Mouse (Mus musculus) macrophage (primary cell): Measurements from ENCODE around the gene Tmem126a. TPM values are rescaled to one million over a fixed set of nuclear protein-coding genes. Genes with fewer than 3 reads are reported as not detected.
A peak's percentile ranks its signal among the peaks of the same experiment; 100 is the strongest.

Experiments used
- H3K27ac ChIP-seq: fragments of 350-480 bp; formaldehyde crosslinking; 2 replicates; pipeline ENCODE4 v1.9.0; 2021
- H3K36me3 ChIP-seq: fragments of 350-480 bp; formaldehyde crosslinking; 2 replicates; pipeline ENCODE4 v1.9.0; 2021; ENCODE audit errors: inconsistent target
- H3K4me3 ChIP-seq: fragments of 350-480 bp; formaldehyde crosslinking; 2 replicates; pipeline ENCODE4 v1.9.0; 2021; ENCODE audit errors: inconsistent target
- H3K79me2 ChIP-seq: fragments of 350-480 bp; formaldehyde crosslinking; 2 replicates; pipeline ENCODE4 v1.9.0; 2021; ENCODE audit errors: inconsistent target
- WGBS: methylation state at CpG from one replicate; pipeline ENCODE4 v1.1.7; 2026; ENCODE audit warnings: inconsistent platforms; ENCODE audit not compliant: missing documents; 5-methylcytosine and 5-hydroxymethylcytosine counted together
- polyA plus RNA-seq: library from polyadenylated mRNA; stranded (reverse); fragments of 250-400 nt; gene quantifications from 3 replicates; pipeline ENCODE4 v1.2.4, GENCODE M21; 2018; ENCODE audit warnings: inconsistent platforms
- total RNA-seq, 78 experiments: library from RNA; depleted of rRNA; stranded (reverse); fragments of 250-400 nt; gene quantifications; 1 replicate in 9 of 78; 2 replicates in 24 of 78; 3 replicates in 43 of 78; 4 replicates in 2 of 78; pipeline ENCODE4 v1.2.4; 2018; ENCODE audit warnings: inconsistent platforms in 56 of 78

The Tmem126a gene
- 10 to 100 TPM in 9 of 26 experiments, 1 to 10 TPM in 15, not detected in 2; 1.1 to 32.0 (median 8.8) TPM for total RNA-seq (2018; cell fraction: chromatin; rRNA removed)
- total RNA-seq (2018; cell fraction: cytosol; rRNA removed), result 10 to 100 TPM; 36.1 to 94.0 (median 60.1) TPM
- total RNA-seq (2018; cell fraction: nucleus; rRNA removed), result 10 to 100 TPM in 18 of 26 experiments, 1 to 10 TPM in 8; 3.0 to 37.0 (median 12.6) TPM
- 51.6 to 90.6 TPM (median 59.9 TPM) in 3 replicates for polyA plus RNA-seq

DNA sequence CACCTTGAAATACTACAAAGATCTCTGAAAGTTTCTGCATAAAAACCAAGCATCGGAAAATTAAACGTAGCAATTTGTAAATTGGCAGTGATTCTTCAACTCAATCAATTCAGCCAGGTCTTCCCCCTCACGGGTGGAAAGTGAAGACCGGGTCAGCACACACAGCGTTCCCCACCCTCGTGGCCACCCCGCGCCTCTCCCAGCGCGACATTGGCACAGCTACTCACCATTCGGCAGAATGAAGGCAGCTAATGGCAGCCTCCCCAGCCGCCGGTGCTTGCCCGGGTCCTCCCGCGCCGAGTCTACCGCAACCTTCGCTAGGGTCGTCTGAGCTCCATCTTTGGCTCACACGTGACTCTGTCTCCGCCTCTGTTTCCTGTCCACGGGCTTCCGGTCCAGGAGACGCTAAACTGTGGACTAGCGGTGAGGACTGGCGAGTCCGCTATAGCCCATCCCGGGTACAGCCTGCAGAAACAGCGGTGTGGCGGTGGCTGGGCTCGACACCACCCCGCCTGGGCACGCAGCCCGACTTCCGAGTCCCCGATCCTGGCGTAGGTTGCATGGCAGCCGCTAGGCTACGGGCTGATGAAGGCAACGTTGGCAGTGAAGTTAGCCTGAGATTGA is at the start of gene Tmem126a:
Gene Tmem126a (minus strand): TSS at position 385 of the 624 bp plus-strand sequence.
- Histone ChIP-seq H3K27ac (peak within 1 kb of the TSS; percentile 82), H3K36me3 (no peaks in the 10 kb centered on the region; the same call in 1 of the 2 replicates), H3K79me2 (peaks cover 42% of the 10 kb centered on the region), H3K4me3 (peak within 1 kb of the TSS; percentile 83)
- under 1% methylated on average over 41 of the region's 41 CpGs for WGBS

DNA sequence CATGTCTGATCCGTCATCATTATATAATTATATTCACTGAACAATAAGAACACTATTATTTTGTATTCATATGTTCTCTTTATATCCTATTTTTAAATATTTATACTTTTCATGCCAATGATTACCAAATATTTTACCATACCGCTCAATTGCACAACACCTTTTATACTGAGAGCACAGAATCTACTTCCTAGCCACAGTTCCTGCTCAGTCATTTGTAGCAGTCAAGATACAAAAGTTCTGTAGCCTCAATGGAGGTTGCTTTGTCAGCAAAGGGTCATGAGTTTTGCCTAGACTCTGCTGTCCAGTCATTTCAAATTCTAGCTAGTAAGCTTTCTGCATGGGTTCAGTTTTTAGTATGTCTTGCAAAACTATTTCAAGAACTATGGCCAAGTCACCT is 25.6 kb upstream of the Tmem126a start:
- H3K4me3 ChIP-seq, result no peak overlapping the region
- 78% methylated on average over 2 of the region's 2 CpGs for WGBS
- no peaks in the 10 kb centered on the region for H3K36me3 ChIP-seq
- H3K27ac ChIP-seq, result peak overlapping the region; percentile 38
- H3K79me2 ChIP-seq, result no peaks in the 10 kb centered on the region

DNA sequence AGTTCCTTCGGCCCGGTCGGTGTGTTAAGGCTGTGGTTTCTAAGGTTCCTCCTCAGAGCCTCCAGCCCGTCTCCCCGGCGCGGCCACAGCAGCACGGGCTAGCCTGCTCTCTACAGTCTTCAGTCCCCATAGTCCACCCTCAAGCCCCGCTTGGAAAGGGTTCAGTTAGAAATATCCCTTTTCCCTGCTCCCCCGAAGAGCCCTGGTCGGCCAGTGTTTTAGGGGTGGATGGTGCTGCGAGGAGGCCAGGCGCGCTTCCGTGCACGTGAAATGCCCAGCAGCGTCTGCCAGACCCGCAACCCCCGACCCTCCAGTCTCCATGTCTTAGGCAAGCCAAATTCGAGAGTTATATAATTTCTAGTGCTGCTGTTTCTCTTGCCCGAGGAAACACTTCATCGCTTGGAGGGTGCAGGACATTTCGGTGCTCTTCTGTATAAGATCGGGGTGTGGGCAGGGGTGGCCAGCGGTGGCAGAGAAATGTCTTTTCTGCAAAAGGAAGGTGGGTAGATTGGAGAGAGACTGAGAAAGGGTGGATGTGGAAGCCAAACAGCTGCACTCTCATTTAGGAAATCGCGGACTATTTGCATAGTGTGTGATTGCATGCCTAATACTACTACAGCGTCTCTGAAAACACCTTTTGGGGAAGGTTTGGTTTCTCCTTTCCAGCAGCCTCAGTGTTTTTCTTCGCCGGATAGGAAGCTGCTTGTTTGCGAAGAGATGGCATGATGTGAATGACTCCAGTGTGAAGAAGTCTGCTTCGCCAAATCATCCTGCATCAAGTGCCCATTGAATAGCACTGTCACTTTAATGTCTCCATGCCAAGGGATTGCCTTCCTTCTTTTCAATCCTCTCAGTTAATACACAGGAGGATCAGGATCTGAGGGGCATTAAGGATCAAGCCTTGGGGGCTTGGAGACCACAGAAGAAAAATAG is 19.6 kb upstream of the Tmem126a start, which contains the start of gene Dlg2:
Gene Dlg2 (plus strand): TSS at position 360 of the 933 bp plus-strand sequence.
- peak within 1 kb of the TSS; percentile 89 for H3K27ac ChIP-seq
- H3K4me3 ChIP-seq, result peak within 1 kb of the TSS; percentile 89
- H3K79me2 ChIP-seq, result peaks cover 36% of the 10 kb centered on the region
- H3K36me3 ChIP-seq, result no peaks in the 10 kb centered on the region; the same call in 1 of the 2 replicates
- 2% methylated on average over 32 of the region's 32 CpGs for WGBS

DNA sequence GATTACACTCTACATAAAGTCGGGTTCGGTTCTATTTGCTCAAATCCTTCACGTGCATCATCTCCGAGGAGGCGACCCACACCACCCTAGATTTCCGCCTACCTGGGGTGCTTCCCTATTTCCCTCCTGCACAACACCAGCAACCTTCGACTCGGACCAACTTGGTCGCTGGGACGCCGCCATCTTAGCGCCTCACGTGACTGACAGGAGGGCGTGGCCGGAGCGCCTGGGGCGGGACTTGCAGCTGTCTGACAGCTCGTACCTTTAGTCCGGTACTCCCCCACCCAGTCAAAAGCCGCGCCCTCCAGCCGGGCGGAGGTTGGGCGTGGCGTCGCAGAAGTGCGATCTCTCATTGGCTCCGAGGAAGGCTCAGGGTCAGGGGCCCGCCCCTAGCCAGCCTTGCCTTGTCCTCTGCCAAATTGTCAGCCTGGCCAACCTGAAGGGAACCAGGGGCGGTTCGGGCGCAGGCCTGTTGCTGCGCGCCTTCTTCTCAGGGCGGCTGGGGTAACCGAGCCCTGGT is 18.8 kb upstream of the Tmem126a start, which contains the start of gene Tmem126b:
Gene Tmem126b (minus strand): TSS at position 209 of the 520 bp plus-strand sequence.
- under 1% methylated on average over 34 of the region's 36 CpGs for WGBS
- Histone ChIP-seq H3K4me3 (peak within 1 kb of the TSS; percentile 89), H3K36me3 (peaks cover 3% of the 10 kb centered on the region; the same call in 1 of the 2 replicates), H3K27ac (peak within 1 kb of the TSS; percentile 89), H3K79me2 (peaks cover 42% of the 10 kb centered on the region)

DNA sequence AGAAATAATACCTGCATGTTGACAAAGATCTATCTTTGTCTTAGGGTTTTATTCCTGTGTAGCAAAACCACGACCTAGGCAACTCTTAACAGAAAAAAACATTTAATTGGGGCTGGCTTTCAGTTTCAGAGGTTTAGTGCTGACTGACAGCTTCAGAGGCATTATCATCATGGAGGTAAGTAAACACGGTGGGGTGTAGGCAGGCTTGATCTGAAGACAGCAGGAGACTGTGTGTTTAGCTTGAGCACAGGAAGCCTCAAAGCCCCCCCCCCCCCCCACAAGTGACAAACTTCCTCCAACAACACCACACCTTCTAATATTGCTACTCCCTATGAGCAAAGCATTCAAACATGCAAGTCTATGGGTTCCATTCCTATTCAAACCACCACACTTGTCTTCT is 16.5 kb upstream of the Tmem126a start:
- H3K4me3 ChIP-seq, result no peak overlapping the region
- no peak overlapping the region for H3K27ac ChIP-seq
- H3K36me3 ChIP-seq, result peaks cover 19% of the 10 kb centered on the region; the same call in 1 of the 2 replicates
- WGBS, result 26% methylated on average over 2 of the region's 2 CpGs
- peaks cover 42% of the 10 kb centered on the region for H3K79me2 ChIP-seq

DNA sequence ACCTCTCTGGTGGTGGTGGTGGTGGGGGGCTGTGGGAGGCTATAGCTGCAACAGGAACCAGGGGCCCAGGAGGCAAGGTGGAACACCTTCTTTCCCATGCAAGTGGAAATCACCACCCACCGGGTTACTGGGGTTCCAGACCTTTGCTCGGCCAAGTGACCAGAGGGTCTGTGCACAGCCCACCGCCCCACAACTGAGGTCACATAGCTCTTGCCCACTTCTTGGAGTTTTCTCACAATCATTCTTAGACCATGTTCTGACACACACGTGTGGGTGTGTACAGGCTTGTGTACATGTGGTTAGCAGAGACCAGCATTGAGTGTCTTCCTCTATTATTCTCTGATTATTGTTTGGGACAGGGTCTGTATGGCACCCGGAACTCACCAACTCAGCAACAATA is 4.4 kb upstream of the Tmem126a start:
- no peaks in the 10 kb centered on the region for H3K36me3 ChIP-seq
- no peak overlapping the region for H3K27ac ChIP-seq
- 100% methylated on average over 2 of the region's 5 CpGs for WGBS
- peaks cover 5% of the 10 kb centered on the region for H3K79me2 ChIP-seq
- no peak overlapping the region for H3K4me3 ChIP-seq

DNA sequence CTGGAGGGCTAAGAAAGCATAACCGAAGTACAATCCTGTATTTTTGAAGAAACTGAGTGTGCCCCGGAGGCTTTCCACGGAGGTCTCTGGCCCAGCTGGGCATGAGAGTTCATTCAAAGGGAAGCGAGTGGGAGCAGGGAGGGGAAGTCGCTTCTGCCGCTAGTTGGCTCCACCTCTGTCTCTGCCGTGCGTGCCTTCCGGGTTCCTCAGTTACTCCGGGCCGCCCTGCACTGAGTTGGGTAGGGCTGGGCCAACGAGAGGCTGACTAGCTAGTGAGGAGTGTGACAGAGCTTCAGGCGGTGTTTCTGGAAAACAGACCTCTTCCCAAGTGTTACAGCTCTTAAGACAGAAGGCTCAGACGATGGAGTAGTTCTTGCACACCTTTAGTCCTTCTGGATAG is 3.9 kb upstream of the Tmem126a start:
- Histone ChIP-seq H3K27ac (no peak overlapping the region), H3K36me3 (no peaks in the 10 kb centered on the region), H3K79me2 (peaks cover 10% of the 10 kb centered on the region), H3K4me3 (no peak overlapping the region)
- 21% methylated on average over 13 of the region's 14 CpGs for WGBS

DNA sequence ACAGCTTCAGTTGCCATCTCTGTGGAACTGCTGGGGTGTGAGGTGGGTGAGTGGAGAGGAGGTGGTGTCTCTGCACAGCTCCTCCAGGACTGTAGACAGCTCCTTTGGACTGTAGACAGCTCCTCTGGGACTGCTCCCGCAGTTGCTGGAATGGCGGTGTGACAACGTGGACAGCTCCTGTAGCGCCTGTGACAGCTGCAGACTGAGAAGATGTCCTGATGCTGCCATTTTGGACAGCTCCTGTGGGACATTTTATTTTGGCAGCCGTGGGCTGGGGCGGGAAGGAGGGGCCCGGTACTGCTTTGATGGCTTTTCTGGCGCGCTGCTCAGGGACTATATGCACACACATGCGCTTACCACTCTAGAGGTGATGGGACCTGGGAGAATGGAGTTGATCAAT is 3.3 kb upstream of the Tmem126a start:
- no peaks in the 10 kb centered on the region for H3K36me3 ChIP-seq
- H3K4me3 ChIP-seq, result no peak overlapping the region
- H3K79me2 ChIP-seq, result peaks cover 16% of the 10 kb centered on the region
- H3K27ac ChIP-seq, result no peak overlapping the region
- 78% methylated on average over 10 of the region's 10 CpGs for WGBS

DNA sequence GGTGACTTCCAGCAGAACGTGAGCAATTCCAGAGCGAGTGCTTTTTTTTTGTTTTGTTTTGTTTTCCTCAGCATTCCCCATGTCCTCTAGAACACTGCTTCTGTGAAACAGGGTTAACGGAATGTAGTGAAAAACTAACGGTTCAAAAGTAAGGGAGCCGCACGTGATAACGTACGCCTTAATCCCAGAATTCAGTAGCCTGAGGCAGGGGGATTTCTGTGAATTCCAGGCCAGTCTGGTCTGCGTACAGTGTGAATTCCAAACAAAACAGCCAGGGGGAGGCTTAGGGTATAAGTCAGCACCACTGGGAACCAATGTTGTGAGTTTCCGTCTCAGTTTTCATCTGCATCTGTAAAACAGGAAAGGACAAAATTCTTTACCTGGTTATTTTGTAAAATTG is 488 bp upstream of the Tmem126a start:
- Histone ChIP-seq H3K4me3 (peak overlapping the region; percentile 83), H3K36me3 (no peaks in the 10 kb centered on the region), H3K27ac (peak overlapping the region; percentile 82), H3K79me2 (peaks cover 37% of the 10 kb centered on the region)
- 4% methylated on average over 10 of the region's 10 CpGs for WGBS

DNA sequence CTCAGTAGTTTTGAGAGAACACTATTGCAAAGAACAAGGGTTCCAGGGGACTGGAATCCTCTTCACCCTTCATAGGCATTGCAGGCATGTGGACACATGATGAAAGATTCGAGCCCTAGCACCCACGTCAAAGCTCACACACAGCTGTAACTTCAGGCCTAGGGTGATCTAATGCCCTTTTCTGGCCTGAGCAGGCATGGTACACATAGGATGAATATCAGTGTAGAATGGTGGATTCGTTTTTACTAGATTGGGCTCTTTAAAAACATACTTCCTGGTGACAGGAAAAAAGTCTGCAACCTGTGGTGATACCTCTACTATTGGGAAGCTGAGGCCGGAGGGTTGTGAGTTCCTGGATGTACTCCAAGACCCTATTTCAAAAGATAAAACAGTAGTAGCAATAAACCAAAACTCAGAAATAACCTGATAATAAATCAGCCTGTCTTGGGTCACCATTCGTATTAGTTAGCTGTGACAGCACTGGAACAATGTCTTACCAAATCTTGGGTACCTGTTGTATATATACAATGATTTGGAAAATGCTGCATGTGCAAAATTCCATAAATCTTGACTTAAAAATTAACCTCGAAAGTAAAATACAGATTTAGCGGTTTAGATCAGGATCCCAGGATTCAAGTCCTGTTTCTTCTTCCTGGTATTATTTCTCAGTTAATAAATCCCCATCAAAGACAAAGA is 732 bp downstream of the Tmem126a start:
- H3K36me3 ChIP-seq, result peaks cover 5% of the 10 kb centered on the region; the same call in 1 of the 2 replicates
- WGBS, result 27% methylated on average over 7 of the region's 7 CpGs
- peaks cover 48% of the 10 kb centered on the region for H3K79me2 ChIP-seq
- peak overlapping the region; percentile 83 for H3K4me3 ChIP-seq
- peak overlapping the region; percentile 82 for H3K27ac ChIP-seq

DNA sequence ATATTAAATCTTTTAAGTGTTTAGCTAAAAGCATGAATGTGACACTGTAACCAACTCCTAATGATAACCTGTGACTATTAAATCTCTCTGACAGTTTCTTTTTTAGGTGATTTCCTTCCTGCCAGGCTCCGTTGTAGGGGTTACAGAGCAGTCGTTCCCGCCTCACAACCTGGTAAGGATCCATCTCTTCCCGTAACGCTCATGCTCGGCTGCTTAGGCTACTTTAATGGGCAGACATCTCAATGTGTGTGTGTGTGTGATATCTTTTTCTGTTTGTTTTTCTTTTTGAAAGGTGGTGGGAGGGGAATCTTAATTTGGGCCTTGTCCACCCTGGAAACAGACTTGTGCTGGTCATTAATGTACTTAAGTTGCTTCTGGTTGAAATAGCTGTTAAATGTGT is 12.8 kb downstream of the Tmem126a start:
- Histone ChIP-seq H3K79me2 (peaks cover 57% of the 10 kb centered on the region), H3K27ac (peak overlapping the region; percentile 33), H3K36me3 (peaks cover 17% of the 10 kb centered on the region; the same call in 1 of the 2 replicates), H3K4me3 (peak overlapping the region; percentile 68)
- WGBS, result 5% methylated on average over 6 of the region's 6 CpGs

DNA sequence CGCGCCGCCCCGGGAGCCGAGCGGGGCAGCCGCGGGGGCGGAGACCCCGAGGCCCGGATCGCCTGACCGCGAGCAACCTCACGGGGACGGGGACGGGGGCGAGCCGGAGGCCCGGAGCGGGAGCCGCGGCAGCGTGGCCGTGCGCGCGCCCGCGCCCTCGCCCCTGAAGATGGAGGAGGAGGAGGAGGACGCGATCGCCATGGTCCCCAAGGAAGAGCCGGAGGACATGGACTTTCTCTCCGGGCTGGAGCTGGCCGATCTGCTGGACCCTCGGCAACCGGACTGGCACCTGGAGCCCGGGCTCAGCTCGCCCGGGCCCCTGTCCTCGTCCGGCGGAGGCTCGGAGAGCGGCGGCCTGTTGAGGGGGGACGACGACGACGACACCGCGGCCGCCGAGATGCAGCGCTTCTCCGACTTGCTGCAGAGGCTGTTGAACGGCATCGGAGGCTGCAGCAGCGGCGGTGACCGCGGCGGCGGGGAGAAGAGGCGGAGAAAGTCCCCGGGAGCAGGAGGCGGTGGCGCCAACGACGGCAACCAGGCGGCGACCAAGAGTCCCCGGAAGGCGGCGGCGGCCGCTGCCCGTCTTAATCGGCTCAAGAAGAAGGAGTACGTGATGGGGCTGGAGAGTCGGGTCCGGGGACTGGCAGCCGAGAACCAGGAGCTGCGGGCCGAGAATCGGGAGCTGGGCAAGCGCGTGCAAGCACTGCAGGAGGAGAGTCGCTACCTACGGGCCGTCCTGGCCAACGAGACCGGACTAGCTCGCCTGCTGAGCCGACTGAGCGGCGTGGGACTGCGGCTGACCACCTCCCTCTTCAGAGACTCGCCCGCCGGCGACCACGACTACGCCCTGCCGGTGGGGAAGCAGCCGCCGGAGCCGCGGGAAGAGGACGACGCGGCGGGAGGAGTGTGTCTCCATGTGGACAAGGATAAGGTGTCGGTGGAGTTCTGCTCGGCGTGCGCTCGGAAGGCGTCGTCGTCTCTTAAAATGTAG is 13.6 kb downstream of the Tmem126a start:
- Histone ChIP-seq H3K27ac (peak overlapping the region; percentile 33), H3K79me2 (peaks cover 49% of the 10 kb centered on the region), H3K36me3 (peaks cover 17% of the 10 kb centered on the region; the same call in 1 of the 2 replicates), H3K4me3 (peak overlapping the region; percentile 68)
- WGBS, result under 1% methylated on average over 114 of the region's 123 CpGs
